Mouse (Mus musculus) adipose tissue, adult 10 weeks (tissue): Measurements from ENCODE around the gene Serpinb9e. TPM values are rescaled to one million over a fixed set of nuclear protein-coding genes. Genes with fewer than 3 reads are reported as not detected.

Source experiments
- polyA plus RNA-seq: library from polyadenylated mRNA; stranded (reverse); fragments of 350-450 nt; fragmentation: Illumina TruSeq; extraction: RNeasy Lipid Tissue Mini Kit (QIAGEN cat#74804); gene quantifications from one replicate; pipeline ENCODE4 v1.2.3, GENCODE M21; 2014; ENCODE audit warnings: low read depth, low replicate concordance

Gene Serpinb9e
- not detected for polyA plus RNA-seq

GRCm38 (mm10) chr13:33249312-33249711 is at the start of gene Serpinb9e:
Gene Serpinb9e (plus strand): TSS chr13:33249612.

Other genes with a start within 250 kb of the Serpinb9e start
- 26.2 TPM for gene Serpinb9, start 246.4 kb upstream of the Serpinb9e start, polyA plus RNA-seq
- 0.15 TPM for gene Serpinb9b, start 222.2 kb upstream of the Serpinb9e start, polyA plus RNA-seq
- gene Serpinb1b, start 171.0 kb upstream of the Serpinb9e start, polyA plus RNA-seq = 1.6 TPM
- not detected for gene Serpinb9c, start 89.9 kb upstream of the Serpinb9e start, polyA plus RNA-seq
- not detected for gene Serpinb9d, start 56.7 kb upstream of the Serpinb9e start, polyA plus RNA-seq
- gene Serpinb9f, start 74.5 kb downstream of the Serpinb9e start, polyA plus RNA-seq = not detected
- gene Gm11397, start 146.1 kb downstream of the Serpinb9e start, polyA plus RNA-seq = not detected
- gene Serpinb9g, start 235.2 kb downstream of the Serpinb9e start, polyA plus RNA-seq = not detected